Mouse (Mus musculus) myocyte (in vitro differentiated cells): ENCODE data around the gene Trib3.

Source experiments
- CEBPB ChIP-seq: IDR thresholded peaks from 2 replicates; pipeline ENCODE4 v1.6.1; 2011; ENCODE audit warnings: mild to moderate bottlenecking, moderate library complexity; ENCODE audit not compliant: poor library complexity, insufficient read depth, severe bottlenecking
- E2F4 ChIP-seq: IDR thresholded peaks from one replicate; pipeline ENCODE4 v1.6.1; 2011; ENCODE audit warnings: mild to moderate bottlenecking, control low read depth, moderate library complexity; ENCODE audit not compliant: insufficient read depth
- MYOD1 ChIP-seq, 3 experiments: IDR thresholded peaks; one replicate each; pipeline ENCODE4 v1.6.1; 2011; ENCODE audit warnings: control low read depth in 2 of 3, low read depth in 2 of 3, mild to moderate bottlenecking in 2 of 3, moderate library complexity in 1 of 3; ENCODE audit not compliant: insufficient read length in 2 of 3, control insufficient read depth in 1 of 3
- POLR2A ChIP-seq: IDR thresholded peaks from one replicate; pipeline ENCODE4 v1.6.1; 2011; ENCODE audit warnings: low read depth, mild to moderate bottlenecking, control low read depth, moderate library complexity; ENCODE audit not compliant: insufficient read length
- POLR2AphosphoS2 ChIP-seq: IDR thresholded peaks from one replicate; pipeline ENCODE4 v1.6.1; 2011; ENCODE audit warnings: low read depth, control low read depth; ENCODE audit not compliant: insufficient read length
- USF1 ChIP-seq: IDR thresholded peaks from one replicate; pipeline ENCODE4 v1.6.1; 2011; ENCODE audit warnings: low read depth, mild to moderate bottlenecking, control low read depth, moderate library complexity

GRCm38 (mm10) chr2:152332101-152332825, 11.6 kb downstream of the Trib3 start, which contains the start of gene Rbck1:
- TF ChIP-seq POLR2AphosphoS2 (peak; percentile 55), MYOD1 (IDR thresholded peaks at IDR 0.05; ENCODE audit: control insufficient read depth in 1 of 3, insufficient read length in 2 of 3, low read depth in 2 of 3) (no peak), E2F4 (no peak), CEBPB (no peak), USF1 (no peak), POLR2A (peak; percentile 67)
